In the genomic region with DNA sequence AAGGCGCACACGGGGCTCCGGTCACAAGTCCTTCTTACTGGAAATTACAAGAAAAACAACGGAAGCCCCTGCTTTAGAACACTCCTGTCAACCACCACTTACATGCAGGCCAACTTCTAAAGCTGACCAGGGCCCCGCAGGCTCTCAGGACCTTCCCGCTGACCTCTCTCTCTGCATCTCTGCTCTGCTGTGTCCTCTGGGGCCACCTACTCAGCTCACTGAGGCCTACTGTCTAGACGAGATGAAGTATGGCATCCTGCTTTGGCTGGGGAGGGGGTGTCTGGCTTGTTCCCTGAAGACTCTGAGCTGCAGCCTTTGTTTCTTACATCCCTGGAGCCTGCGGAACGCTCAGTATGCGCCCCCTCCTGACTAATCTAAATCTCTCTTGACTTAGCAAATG, we compare ENCODE assay signal across 9 mouse cellular contexts.
A peak's percentile ranks its signal among the peaks of the same experiment; 100 is the strongest.
DNase-seq lines count a peak whose midpoint lies in the region; ATAC-seq lines count a peak whose summit lies in the region.
"Had no signal": no experiment of that assay in that cellular context is flagged by ENCODE, and none has a peak within 500 bp of the region (broad histone marks: within the 10 kb centered on the region; RNA-seq: fewer than 3 reads in every experiment).

No protein-coding gene starts in this region.

- ATAC-seq in limb, embryonic 15.5 days (ENCODE audit: insufficient number of reproducible peaks, low FRiP score, low TSS enrichment, low read depth): no peak
- peak; percentile 73; the same call in 1 of the 2 replicates for ATAC-seq in stomach, embryonic 16.5 days (ENCODE audit: insufficient read depth, low FRiP score)

- H3K4me2 ChIP-seq in limb, embryonic 15.5 days: no peak overlapping the region
- no peak overlapping the region for H3K4me2 ChIP-seq in stomach, embryonic 16.5 days (ENCODE audit: low read depth, low read length)

- H3K36me3 ChIP-seq in heart, embryonic 10.5 days: peaks cover 5% of the 10 kb centered on the region; the same call in 1 of the 2 replicates
- peaks cover 11% of the 10 kb centered on the region; the same call in 1 of the 2 replicates for H3K36me3 ChIP-seq in limb, embryonic 15.5 days
- peaks cover 4% of the 10 kb centered on the region; the same call in 1 of the 2 replicates for H3K36me3 ChIP-seq in stomach, embryonic 16.5 days (ENCODE audit: control insufficient read depth, insufficient read depth, low read length)

- no peaks in the 10 kb centered on the region for H3K27me3 ChIP-seq in heart, embryonic 10.5 days (ENCODE audit: insufficient read depth, poor library complexity, severe bottlenecking)
- no peaks in the 10 kb centered on the region for H3K27me3 ChIP-seq in limb, embryonic 15.5 days
- no peaks in the 10 kb centered on the region for H3K27me3 ChIP-seq in stomach, embryonic 16.5 days (ENCODE audit: control insufficient read depth, insufficient read depth, low read length)

- no peak for DNase-seq in heart, embryonic 10.5 days (ENCODE audit: low spot score)
- DNase-seq in heart, adult 11 months: no peak
- DNase-seq in lung, postnatal 10 days: peak; percentile 8
- DNase-seq in lung, postnatal 36 days: no peak
- no peak for DNase-seq in frontal cortex, postnatal 25 days (ENCODE audit: low spot score in 2 of 2)
- DNase-seq in cerebellum, adult 11 months: no peak

- WGBS in heart, embryonic 10.5 days: 47% methylated on average over 10 of the region's 10 CpGs
- 32% methylated on average over 10 of the region's 10 CpGs for WGBS in limb, embryonic 15.5 days
- 32% methylated on average over 10 of the region's 10 CpGs for WGBS in stomach, embryonic 16.5 days

- peak overlapping the region; percentile 69; the same call in 1 of the 2 replicates for H3K27ac ChIP-seq in heart, embryonic 10.5 days
- peak overlapping the region; percentile 69 for H3K27ac ChIP-seq in limb, embryonic 15.5 days
- peak overlapping the region; percentile 66 for H3K27ac ChIP-seq in stomach, embryonic 16.5 days (ENCODE audit: low read length)

- H3K4me1 ChIP-seq in heart, embryonic 10.5 days: peaks cover 13% of the 10 kb centered on the region
- H3K4me1 ChIP-seq in limb, embryonic 15.5 days: peaks cover 49% of the 10 kb centered on the region
- H3K4me1 ChIP-seq in stomach, embryonic 16.5 days (ENCODE audit: control insufficient read depth, insufficient read depth, low read length): peaks cover 14% of the 10 kb centered on the region

- no peak overlapping the region for H3K9ac ChIP-seq in limb, embryonic 15.5 days
- peak overlapping the region; percentile 55 for H3K9ac ChIP-seq in stomach, embryonic 16.5 days (ENCODE audit: low read length)

- no peaks in the 10 kb centered on the region for H3K9me3 ChIP-seq in heart, embryonic 10.5 days
- H3K9me3 ChIP-seq in limb, embryonic 15.5 days: no peaks in the 10 kb centered on the region
- no peaks in the 10 kb centered on the region for H3K9me3 ChIP-seq in stomach, embryonic 16.5 days (replicated peaks; ENCODE audit: control insufficient read depth, low read length)

- H3K4me3 ChIP-seq in heart, embryonic 10.5 days: no peak overlapping the region
- no peak overlapping the region for H3K4me3 ChIP-seq in limb, embryonic 15.5 days
- no peak overlapping the region for H3K4me3 ChIP-seq in stomach, embryonic 16.5 days (replicated peaks; ENCODE audit: low read length)
- H3K4me3 ChIP-seq: erythroblast, embryonic 14.5 days had no signal
